Mouse (Mus musculus): ENCODE measurements around the gene Pnkd. TPM values are rescaled to one million over a fixed set of nuclear protein-coding genes. Genes with fewer than 3 reads are reported as not detected.

The Pnkd gene
- total RNA-seq (2017) = 14.7 to 18.6 TPM (median 17.1 TPM) in 3 replicates

DNA sequence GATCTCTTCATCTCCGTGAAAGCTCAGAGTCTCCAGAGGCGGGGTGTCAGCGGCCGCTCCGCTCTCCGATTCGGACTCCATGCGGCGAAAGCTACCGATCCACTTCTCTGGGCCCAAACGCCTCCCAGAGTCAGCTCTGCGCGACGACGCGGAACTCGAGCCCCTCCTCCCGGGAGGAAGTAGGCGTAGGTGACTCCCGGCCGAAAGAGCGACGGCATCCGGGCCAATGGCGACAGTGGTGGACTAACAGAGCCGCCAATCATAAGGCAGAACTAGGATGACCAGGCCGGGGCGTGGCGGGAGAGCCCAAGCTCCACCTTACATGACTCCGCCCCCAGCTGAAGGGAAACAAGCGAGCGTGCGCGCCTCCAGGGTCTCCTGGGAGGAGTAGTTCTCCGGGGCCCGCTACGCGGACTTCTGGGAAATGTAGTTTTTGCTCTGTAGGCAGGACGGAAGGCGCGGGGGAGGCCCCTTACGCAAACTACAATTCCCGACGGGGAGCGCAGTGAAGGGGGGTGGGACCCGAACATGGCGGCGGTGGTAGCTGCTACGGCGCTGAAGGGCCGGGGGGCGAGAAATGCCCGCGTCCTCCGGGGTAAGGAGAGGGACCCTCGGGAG is at the start of gene Pnkd, which contains the start of gene Aamp:
Pnkd (plus strand) TSS at position 388 of the 618 bp plus-strand sequence.
Aamp (minus strand) TSS at position 196 of the 618 bp plus-strand sequence.
- ATAC-seq (replicated peaks; ENCODE audit: insufficient number of reproducible peaks, low FRiP score, low TSS enrichment, poor library complexity, severe bottlenecking) = peak; percentile 88

DNA sequence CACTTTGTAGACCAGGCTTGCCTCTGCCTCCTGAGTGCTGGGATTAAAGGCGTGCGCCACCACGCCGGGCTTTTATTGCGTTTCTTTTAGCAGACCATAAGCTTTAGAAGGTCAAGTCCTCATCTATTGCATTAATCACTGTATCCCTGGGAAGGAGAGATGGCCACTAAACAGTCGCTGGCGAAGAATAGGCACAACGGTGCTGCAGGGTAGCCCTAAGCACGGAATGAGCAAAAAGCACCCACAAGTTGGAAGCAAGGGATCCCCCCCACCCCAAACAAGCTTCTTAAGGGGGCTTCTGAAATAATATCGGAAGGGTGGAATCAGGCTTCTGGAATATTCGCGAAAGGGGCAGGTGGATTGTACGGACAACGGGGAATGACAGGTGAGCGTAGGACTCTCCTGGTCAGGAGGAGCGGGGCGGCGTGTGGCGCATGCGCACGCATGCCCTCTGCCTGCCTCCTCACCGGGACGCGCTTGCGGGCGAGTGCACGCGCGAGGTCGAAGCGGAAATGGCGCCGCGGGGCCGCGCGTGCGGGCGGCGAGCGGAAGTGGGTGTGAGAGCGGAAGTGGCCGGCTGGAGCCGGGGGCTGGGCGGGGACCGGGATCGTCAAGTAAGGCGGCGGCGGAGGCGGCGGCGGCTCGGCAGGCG is 48.7 kb upstream of the Pnkd start, which contains the start of gene Arpc2:
Arpc2 (plus strand) TSS at position 147 of the 652 bp plus-strand sequence.
- peak; percentile 45 for ATAC-seq (replicated peaks; ENCODE audit: insufficient number of reproducible peaks, low FRiP score, low TSS enrichment, poor library complexity, severe bottlenecking)

DNA sequence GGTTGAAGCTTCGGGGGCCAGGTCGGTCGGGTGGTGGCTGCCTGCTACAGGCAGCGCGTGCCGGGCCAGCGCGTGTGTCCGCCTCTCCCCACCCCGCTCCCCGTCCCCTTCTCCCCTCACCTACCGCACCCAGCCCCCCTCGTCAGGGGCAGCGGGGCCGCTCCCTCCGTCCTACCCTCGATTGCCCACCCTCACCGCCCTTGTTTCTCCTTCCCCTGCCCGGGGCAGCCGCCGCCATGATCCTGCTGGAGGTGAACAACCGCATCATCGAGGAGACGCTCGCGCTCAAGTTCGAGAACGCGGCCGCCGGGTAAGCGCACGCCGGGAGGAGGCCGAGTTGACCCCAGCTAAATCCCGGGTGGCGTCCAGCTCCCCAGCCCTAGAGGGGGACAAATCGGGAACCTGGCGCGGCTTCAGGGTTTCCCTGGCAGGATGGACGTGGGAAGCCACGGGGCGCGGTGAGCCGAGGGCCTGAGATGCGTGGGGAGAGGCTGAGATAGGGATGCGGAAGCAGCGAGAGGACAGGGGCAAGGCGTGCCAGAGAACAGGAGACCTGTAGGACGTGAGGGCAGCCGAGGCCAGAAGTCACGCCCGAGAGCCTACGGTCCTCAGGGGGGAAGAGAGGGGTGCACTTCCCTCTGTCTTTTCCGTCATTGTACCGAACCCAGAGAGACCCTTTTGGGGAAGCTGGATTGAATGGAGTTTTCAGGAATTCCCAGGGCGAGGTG is 48.0 kb upstream of the Pnkd start:
- peak; percentile 61 for ATAC-seq (replicated peaks; ENCODE audit: insufficient number of reproducible peaks, low FRiP score, low TSS enrichment, poor library complexity, severe bottlenecking)

DNA sequence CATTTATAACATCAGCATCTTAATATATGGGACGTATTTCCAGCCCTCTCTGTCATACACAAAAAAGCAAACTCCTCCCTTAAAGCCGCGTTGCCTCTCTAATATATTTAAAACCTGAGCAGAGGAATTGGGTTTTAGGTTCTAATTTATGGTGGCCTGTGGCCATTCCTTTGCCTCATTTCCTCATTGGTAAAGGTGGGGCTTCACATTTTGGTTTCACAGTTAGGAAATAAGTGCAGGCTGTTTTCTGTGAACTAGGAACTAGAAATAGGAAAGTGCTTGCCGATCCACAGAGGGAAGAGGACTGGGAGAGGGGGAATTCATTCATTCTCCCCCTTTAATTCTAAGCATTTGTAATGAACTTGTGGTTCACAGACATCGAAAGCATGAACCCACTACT is 47.1 kb upstream of the Pnkd start:
- peak; percentile 45 for ATAC-seq (replicated peaks; ENCODE audit: insufficient number of reproducible peaks, low FRiP score, low TSS enrichment, poor library complexity, severe bottlenecking)

DNA sequence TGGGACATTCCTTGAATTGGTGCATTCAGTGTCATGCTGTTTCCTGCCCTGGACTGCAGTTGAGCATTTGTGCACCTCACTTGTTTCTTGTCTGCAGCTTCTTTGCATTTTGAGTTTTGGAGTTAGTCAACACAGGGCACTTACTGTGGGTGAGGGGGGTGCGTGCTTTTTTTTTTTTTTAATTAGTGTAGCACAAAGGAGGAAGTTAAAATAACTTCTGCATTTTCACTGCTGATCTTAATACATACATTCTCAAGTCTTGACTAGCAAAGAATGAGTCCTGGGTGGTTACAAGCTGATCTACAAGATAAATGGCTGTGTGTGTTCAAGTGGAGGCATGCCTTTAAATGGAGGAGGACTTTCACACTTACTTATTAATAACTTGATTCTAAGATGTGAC is 46.6 kb upstream of the Pnkd start:
- peak; percentile 29 for ATAC-seq (replicated peaks; ENCODE audit: insufficient number of reproducible peaks, low FRiP score, low TSS enrichment, poor library complexity, severe bottlenecking)

DNA sequence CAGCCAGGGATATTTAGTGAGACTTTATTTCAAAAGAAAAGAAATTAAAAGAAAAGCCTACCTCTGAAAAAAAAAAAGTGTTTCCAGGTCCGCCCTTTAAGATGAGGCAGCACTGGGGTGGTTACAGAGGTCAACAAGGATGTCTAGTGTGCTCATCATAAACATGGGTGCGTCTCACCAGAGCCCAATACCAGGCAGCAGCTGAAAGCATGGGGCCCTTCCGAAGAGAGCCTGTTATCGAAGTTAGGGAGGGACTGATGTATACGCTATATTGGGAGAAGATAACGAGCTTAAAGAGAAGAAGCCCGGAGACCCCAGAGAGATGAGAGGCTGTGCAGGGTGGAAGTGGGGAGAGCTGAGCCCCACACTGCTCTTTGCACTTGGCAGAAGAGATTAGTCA is 45.6 kb upstream of the Pnkd start:
- ATAC-seq (replicated peaks; ENCODE audit: insufficient number of reproducible peaks, low FRiP score, low TSS enrichment, poor library complexity, severe bottlenecking) = peak; percentile 25; the same call in 1 of the 2 replicates

DNA sequence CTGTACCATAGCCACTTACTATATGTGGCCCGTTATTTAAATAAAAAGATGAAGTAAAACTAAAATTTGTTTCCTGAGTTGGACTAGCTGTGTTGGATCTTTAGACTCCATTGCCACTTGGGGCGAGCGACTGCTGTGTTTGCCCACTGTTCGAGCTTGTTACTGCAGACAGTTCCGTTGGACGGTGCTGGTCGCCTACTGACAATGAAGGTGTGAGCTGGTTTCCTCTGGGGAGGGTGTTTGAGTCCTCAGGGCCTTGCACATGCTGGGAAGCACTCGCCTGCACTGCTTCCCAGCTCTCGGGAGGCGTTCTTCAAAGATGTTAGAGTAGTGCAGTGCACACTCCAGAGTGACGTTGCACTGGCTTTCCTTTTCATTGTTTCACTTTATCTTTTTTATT is 45.1 kb upstream of the Pnkd start:
- ATAC-seq (replicated peaks; ENCODE audit: insufficient number of reproducible peaks, low FRiP score, low TSS enrichment, poor library complexity, severe bottlenecking) = no peak

DNA sequence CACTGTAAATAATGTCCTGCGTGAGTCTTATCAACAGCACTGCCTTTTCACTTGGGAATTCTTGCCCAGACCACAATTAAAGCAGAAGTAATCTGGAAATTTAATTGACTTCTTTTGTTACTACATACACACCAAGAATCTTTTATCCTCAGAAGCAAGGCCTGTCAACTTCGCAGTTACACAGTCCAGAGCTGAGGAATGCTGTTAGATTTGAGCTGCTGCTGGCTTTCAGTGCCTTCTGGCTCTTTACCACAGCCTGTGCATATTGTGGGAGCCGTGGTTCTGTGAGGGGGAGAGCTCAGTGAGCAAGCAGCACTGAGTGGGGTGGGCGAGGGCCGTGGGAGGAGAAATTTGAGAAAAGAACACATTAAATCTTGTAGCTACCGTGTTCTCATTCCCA is 44.4 kb upstream of the Pnkd start:
- no peak for ATAC-seq (replicated peaks; ENCODE audit: insufficient number of reproducible peaks, low FRiP score, low TSS enrichment, poor library complexity, severe bottlenecking)

DNA sequence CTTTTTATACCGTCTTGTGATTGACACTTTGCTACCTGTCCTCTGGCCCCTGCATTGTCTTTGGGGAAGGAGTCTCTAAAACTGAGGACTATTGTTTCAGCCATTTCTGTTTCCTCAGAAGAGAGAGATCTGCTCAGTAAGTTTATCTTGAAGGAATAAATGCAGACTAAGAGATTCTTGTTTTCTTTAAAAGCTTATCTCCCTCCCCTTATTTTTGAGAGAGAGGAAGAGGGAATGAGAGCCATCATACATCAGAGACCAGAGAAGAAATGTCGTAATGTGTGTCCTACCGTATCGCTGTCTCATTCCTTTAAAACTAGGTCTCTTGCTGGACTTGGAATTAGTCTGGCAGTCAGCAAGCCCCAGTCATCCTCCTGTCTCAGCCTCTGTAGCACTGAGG is 43.9 kb upstream of the Pnkd start:
- no peak for ATAC-seq (replicated peaks; ENCODE audit: insufficient number of reproducible peaks, low FRiP score, low TSS enrichment, poor library complexity, severe bottlenecking)

DNA sequence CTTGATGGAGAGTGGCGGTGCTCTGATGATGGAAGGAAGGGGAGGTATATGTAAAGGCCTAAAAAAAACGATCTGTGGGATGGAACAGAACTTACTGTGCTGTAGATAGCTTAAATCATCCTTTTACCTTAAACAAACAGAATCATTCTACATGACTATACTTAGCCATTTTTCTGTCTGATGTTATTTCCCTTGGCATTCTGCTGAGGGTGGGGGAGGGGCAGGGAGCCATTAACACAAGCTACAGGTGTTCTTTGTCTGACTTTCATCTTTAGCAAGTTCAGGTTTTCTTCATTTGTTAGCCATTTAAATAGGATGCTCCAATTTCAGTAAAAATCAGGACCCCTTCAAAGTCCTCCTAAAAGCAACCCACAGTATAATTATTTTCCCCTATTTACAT is 39.2 kb upstream of the Pnkd start:
- ATAC-seq (replicated peaks; ENCODE audit: insufficient number of reproducible peaks, low FRiP score, low TSS enrichment, poor library complexity, severe bottlenecking) = no peak

DNA sequence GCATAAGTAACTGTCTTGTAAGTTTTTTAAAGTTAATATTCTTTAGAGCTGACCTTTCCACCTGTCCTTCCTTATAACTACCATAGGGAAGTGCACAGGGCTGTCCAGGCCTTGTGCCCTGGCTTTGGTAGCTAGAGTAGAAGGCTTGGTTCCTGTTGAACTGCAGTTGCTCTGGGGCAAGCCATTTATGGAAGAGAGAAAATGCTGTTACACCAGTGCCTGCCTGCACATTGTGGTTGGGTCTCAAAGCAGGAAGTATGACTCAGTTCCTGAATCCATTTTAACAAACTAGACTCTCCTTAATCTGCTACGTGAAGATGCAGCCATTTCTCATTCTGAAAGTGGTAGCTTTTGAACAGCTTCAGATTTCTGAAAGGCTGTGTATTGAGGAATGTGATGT is 35.9 kb upstream of the Pnkd start:
- ATAC-seq (replicated peaks; ENCODE audit: insufficient number of reproducible peaks, low FRiP score, low TSS enrichment, poor library complexity, severe bottlenecking) = peak; percentile 99

DNA sequence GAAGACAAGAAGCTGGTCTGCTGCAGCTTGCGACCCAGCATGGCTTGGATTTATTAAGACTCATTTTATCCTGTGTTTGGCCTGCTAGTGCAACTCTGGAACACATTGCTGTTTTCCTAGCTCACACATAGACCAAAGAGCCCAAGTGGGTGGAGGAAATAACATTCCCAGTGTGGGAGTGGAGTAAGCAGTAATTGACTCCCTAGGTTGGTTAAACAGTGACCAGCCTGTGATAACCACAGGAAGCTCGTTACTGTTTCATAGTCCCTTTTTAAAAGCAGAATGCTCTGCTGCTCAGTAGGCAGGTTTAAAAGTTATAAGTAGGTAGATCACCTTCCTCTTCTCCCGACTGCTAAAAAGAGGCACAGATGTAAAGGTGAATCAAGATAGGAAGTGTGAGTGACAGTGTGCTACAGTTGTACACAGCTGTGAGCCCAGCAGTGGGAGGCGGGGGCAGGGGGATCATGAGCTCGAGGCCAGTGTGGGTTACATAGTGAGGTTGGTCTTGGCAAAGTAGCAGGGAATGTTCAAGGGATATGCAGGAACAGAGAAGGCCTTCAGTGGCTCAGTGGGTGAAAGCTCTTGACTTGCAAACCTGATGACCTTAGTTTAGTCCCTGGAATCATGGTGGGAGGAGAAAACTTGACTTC is 35.3 kb upstream of the Pnkd start:
- ATAC-seq (replicated peaks; ENCODE audit: insufficient number of reproducible peaks, low FRiP score, low TSS enrichment, poor library complexity, severe bottlenecking) = no peak

DNA sequence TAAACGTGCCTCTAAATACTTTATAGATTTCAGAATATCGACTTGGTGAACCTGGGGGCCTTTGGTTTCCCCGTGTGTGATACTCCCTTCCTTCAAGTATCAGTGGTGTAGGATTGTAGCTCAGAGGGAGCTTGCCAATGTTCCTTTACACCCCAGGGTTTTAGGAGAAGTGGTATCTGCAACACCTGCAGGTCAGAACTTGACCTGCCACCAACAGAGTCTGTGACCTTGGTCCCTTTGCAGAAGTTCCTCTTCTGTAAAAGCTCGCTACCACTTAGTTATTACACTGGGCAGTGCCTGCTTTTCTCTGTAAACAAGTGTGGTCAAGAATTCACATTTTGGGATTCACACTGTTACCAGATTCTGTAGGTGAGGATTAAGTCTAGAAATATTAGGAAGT is 34.6 kb upstream of the Pnkd start:
- ATAC-seq (replicated peaks; ENCODE audit: insufficient number of reproducible peaks, low FRiP score, low TSS enrichment, poor library complexity, severe bottlenecking) = no peak

DNA sequence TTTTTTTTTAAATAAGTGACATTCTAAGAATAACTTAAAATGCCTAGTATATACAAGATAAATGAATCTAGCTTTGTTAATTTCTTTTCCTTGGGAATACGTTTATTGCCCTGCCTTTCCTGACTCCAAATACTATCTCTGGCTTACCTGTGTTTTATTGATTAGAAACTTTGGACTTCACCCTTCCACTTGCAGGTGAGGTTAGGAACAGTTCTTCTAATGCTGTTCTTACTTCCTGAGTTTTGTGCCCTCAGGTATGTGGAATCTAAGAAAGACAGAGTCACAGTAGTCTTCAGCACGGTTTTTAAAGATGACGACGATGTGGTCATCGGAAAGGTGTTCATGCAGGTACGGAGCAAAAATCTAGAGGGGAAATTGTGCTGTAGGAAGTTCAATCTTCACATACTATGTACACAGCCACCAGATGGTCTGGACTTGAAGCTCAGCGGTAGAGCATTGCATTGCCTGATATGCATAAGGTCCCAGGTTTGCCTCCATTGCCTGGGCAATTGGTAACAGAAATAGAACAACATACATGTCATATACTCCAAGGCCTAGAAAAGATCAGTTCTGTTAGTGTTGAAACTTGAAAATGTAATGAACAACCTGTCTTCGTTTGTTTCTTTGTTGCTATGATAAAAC is 28.9 kb upstream of the Pnkd start:
- no peak for ATAC-seq (replicated peaks; ENCODE audit: insufficient number of reproducible peaks, low FRiP score, low TSS enrichment, poor library complexity, severe bottlenecking)

DNA sequence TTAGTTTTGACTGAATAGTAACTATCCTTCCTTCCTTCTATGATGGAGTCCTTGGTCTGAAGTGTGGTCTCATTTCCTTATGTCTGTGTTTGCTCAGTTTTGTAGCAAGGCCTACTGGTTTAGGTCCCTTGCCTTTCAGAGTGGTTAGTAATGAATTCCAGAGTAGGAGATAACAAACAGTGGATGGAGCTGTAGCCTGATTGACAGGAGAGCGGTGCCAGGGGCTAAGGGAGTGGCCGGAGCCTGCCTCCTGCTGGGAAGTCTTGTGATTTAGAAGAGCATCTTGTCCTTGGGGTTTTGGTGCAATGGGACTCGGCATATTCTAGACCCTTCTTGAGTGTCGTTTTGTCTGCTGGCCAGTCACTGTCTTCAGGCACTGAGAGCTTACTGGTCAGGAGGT is 27.9 kb upstream of the Pnkd start:
- no peak for ATAC-seq (replicated peaks; ENCODE audit: insufficient number of reproducible peaks, low FRiP score, low TSS enrichment, poor library complexity, severe bottlenecking)

DNA sequence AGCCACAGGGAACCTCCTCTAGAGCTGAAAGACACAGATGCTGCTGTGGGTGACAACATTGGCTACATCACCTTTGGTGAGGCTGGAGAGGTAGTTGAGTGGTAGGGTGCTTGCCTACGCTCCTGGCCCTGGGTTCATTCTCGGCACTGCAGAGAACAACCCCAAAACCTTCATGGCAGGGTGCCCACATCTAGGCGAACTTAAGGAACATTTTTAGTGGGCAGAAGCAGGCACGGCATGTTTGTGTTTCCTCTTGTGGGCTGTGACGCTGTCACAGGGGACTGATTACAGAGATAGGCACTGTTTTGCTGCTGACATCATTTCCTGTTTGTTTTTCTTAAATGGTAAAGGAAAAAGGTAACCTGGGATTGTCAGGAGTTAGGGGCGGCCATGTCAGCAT is 22.2 kb upstream of the Pnkd start:
- no peak for ATAC-seq (replicated peaks; ENCODE audit: insufficient number of reproducible peaks, low FRiP score, low TSS enrichment, poor library complexity, severe bottlenecking)

DNA sequence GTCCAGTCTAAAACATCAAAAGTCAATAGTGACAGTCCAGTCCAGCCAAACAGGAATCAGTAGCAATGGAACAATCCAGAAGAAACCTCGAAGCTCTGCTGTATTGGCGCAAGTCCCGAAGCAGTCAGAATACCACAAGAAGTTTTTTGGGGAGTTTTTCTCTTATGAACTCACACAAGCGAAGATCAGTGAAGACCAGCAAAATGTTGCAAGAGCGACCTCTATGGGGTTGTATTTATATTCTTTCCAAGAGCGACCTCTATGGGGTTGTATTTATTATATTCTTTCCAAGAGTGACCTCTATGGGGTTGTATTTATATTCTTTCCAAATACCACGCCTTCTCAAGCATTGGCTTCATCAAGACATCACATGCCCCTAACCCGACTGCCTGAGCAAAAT is 16.0 kb upstream of the Pnkd start:
- ATAC-seq (replicated peaks; ENCODE audit: insufficient number of reproducible peaks, low FRiP score, low TSS enrichment, poor library complexity, severe bottlenecking) = no peak

DNA sequence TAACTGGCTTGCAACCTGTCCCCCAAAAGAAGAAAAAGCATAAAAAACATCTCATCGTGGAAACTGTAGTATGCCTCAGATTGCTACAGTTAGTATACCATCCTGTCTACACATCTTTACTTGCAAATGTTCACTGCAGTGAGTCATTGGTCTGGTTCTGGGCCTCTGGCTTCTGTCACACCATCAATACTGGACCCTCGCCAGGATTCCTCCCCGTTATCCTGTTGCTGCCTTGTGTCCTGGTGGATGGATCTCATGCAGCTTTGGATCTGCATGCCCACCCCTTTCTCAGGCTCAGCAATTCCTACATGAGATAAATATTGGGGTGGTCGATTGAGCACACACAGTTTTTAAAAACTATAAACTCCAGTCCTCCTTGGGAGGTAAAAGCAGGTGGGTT is 13.1 kb upstream of the Pnkd start:
- no peak for ATAC-seq (replicated peaks; ENCODE audit: insufficient number of reproducible peaks, low FRiP score, low TSS enrichment, poor library complexity, severe bottlenecking)

DNA sequence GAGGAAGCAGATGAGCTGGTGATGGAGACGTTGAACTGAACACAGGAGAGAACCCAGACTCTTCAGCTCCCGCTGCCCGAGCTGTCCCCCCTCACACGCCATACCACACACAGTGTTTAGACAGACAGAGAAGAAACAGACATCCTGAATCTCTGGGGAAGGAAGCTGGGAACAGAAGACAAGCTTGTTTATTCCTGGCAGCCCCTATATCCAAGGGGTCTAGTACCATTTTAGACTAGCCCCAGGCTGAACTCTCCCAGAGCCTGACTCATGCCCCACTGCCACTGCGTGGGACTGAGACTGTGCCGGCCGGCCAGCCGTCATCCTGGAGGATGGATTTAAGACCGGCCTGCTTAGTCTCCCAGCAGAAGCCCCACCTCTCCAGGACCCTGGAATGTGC is 9.7 kb upstream of the Pnkd start:
- ATAC-seq (replicated peaks; ENCODE audit: insufficient number of reproducible peaks, low FRiP score, low TSS enrichment, poor library complexity, severe bottlenecking) = no peak

All from monocyte, adult 5-6 weeks (primary cell).